8 mouse cellular contexts compared by ENCODE assay signal in genomic region chr2:27235729-27236128, GRCm38 (mm10). TPM values are rescaled to one million over a fixed set of nuclear protein-coding genes. Genes with fewer than 3 reads are reported as not detected.
A peak's percentile ranks its signal among the peaks of the same experiment; 100 is the strongest.
DNase-seq lines count a peak whose midpoint lies in the region; ATAC-seq and TF ChIP-seq lines count a peak whose summit lies in the region.

No protein-coding gene starts in this region.

- ATAC-seq in common myeloid progenitor, adult 5-6 weeks (replicated peaks; ENCODE audit: low read depth, poor library complexity, severe bottlenecking): peak; percentile 45; the same call in 1 of the 2 replicates
- ATAC-seq in inflammation-experienced regulatory T-cells, adult 6 months: no peak

- intact Hi-C loops in gastrocnemius, postnatal 36 days (cut with DNase I): loop anchor here (1.0 to 2.0 kb wide), 2 partner anchors 109 to 157 kb away; partner anchors contain the start of gene Adamtsl2

- peak; percentile 91 for TF ChIP-seq CTCF in layer of hippocampus, adult 2 months (conservative IDR thresholded peaks at IDR 0.05)

- DNase-seq in A20 (ENCODE audit: low read depth, low spot score): peak; percentile 60
- DNase-seq in Muller cell, postnatal 12 days (ENCODE audit: inconsistent ontology term): peak; percentile 45
- DNase-seq in gastrocnemius, postnatal 36 days: peak; percentile 52 to 61
- DNase-seq in layer of hippocampus, adult 2 months (ENCODE audit: low spot score in 2 of 2): peak; percentile 77 to 87
- DNase-seq in lung, postnatal 14 days: peak; percentile 81
- DNase-seq in right cerebral cortex, postnatal 14 days: peak; percentile 82

- peak overlapping the region; percentile 64; the same call in 1 of the 2 replicates for H3K27ac ChIP-seq in layer of hippocampus, adult 2 months

- no peak overlapping the region for H3K4me3 ChIP-seq in layer of hippocampus, adult 2 months

RNA-seq across cellular contexts. Expression of gene Sardh, which starts 12.4 kb away (rescaled TPM):
- 1.1 and 4.2 TPM in 2 replicates for total RNA-seq in common myeloid progenitor, adult 5-6 weeks (2017)
- 1 to 10 TPM in 1 of 2 experiments, under 1 TPM in 1; 0.82 to 1.4 TPM for total RNA-seq in gastrocnemius, postnatal 36 days (2021)
- 1 to 10 TPM; 5.3 to 6.3 TPM for total RNA-seq in layer of hippocampus, adult 2 months (2021)
- 1 to 10 TPM in 2 of 3 experiments, not detected in 1; 6.3 to 7.3 TPM for polyA plus RNA-seq in inflammation-experienced regulatory T-cells, adult 6 months (2017; shearing (Covaris generic))
